Mouse (Mus musculus) testis, postnatal 10 days (tissue): Measurements from ENCODE around the gene Carmil1.
"Not testable (repeated sequence)": the region's sequence is repeated elsewhere in the genome, so short reads cannot be mapped to it uniquely, and the experiment has no call there.

Experiments used
- DNase-seq: peaks from one replicate; pipeline ENCODE4 v3.0.0; 2021; ENCODE audit warnings: low spot score

The Carmil1 gene

GRCm38 (mm10) chr13:24152610-24153009, 128.0 kb downstream of the Carmil1 start:
- DNase-seq = no peak

GRCm38 (mm10) chr13:24151335-24151734, 129.3 kb downstream of the Carmil1 start:
- DNase-seq = no peak

- DNase-seq = no peak
These were observed 132.0 kb downstream of the Carmil1 start for GRCm38 (mm10) chr13:24148549-24148948.

- DNase-seq = no peak
These were observed 133.6 kb downstream of the Carmil1 start for GRCm38 (mm10) chr13:24147006-24147405.

GRCm38 (mm10) chr13:24146541-24146940, 134.1 kb downstream of the Carmil1 start:
- no peak for DNase-seq

- no peak for DNase-seq
These were observed 135.7 kb downstream of the Carmil1 start for GRCm38 (mm10) chr13:24144858-24145257.

GRCm38 (mm10) chr13:24144141-24144540, 136.5 kb downstream of the Carmil1 start:
- DNase-seq = peak; percentile 71

GRCm38 (mm10) chr13:24136836-24137235, 143.8 kb downstream of the Carmil1 start:
- no peak for DNase-seq

GRCm38 (mm10) chr13:24135282-24136230, 145.0 kb downstream of the Carmil1 start:
- no peak for DNase-seq

- DNase-seq = no peak
These were observed 147.7 kb downstream of the Carmil1 start for GRCm38 (mm10) chr13:24132866-24133265.

- no peak for DNase-seq
These were observed 149.3 kb downstream of the Carmil1 start for GRCm38 (mm10) chr13:24131319-24131718.

GRCm38 (mm10) chr13:24130741-24131140, 149.9 kb downstream of the Carmil1 start:
- no peak for DNase-seq

- DNase-seq = no peak
These were observed 151.9 kb downstream of the Carmil1 start for GRCm38 (mm10) chr13:24128731-24129130.

- DNase-seq = no peak
These were observed 154.7 kb downstream of the Carmil1 start for GRCm38 (mm10) chr13:24125865-24126264.

- DNase-seq = no peak
These were observed 163.3 kb downstream of the Carmil1 start for GRCm38 (mm10) chr13:24117181-24117812.

- DNase-seq = peak; percentile 61
These were observed 167.8 kb downstream of the Carmil1 start for GRCm38 (mm10) chr13:24112689-24113348.

GRCm38 (mm10) chr13:24110329-24110728, 170.3 kb downstream of the Carmil1 start:
- no peak for DNase-seq

- no peak for DNase-seq
These were observed 172.3 kb downstream of the Carmil1 start for GRCm38 (mm10) chr13:24108282-24108681.

GRCm38 (mm10) chr13:24107058-24107457, 173.5 kb downstream of the Carmil1 start:
- no peak for DNase-seq

- DNase-seq = no peak
These were observed 174.8 kb downstream of the Carmil1 start for GRCm38 (mm10) chr13:24105838-24106237.

GRCm38 (mm10) chr13:24105340-24105669, 175.3 kb downstream of the Carmil1 start:
- no peak for DNase-seq

GRCm38 (mm10) chr13:24104611-24105339, 175.8 kb downstream of the Carmil1 start:
- DNase-seq = not testable (repeated sequence)
